In genomic region chr8:117446344-117446997, GRCm38 (mm10) we compare ENCODE assay signal across 14 mouse cellular contexts. TPM values are rescaled to one million over a fixed set of nuclear protein-coding genes. Genes with fewer than 3 reads are reported as not detected.
DNase-seq lines count a peak whose midpoint lies in the region; ATAC-seq lines count a peak whose summit lies in the region.
"Had no signal": no experiment of that assay in that cellular context is flagged by ENCODE, and none has a peak within 500 bp of the region (broad histone marks: within the 10 kb centered on the region; RNA-seq: fewer than 3 reads in every experiment).

No protein-coding gene starts in this region.

- H3K4me3 ChIP-seq in embryonic facial prominence, embryonic 12.5 days, result no peak overlapping the region
- no peak overlapping the region for H3K4me3 ChIP-seq in forebrain, embryonic 15.5 days
- no peak overlapping the region for H3K4me3 ChIP-seq in limb, embryonic 10.5 days
- no peak overlapping the region for H3K4me3 ChIP-seq in neural tube, embryonic 12.5 days
- H3K4me3 ChIP-seq: liver, embryonic 15.5 days had no signal

- H3K4me1 ChIP-seq in embryonic facial prominence, embryonic 12.5 days, result peaks cover 6% of the 10 kb centered on the region; the same call in 1 of the 2 replicates
- H3K4me1 ChIP-seq in forebrain, embryonic 15.5 days, result peaks cover 21% of the 10 kb centered on the region; the same call in 1 of the 2 replicates
- peaks cover 24% of the 10 kb centered on the region for H3K4me1 ChIP-seq in limb, embryonic 10.5 days
- H3K4me1 ChIP-seq in neural tube, embryonic 12.5 days, result peaks cover 34% of the 10 kb centered on the region

- no peak overlapping the region for H3K9ac ChIP-seq in embryonic facial prominence, embryonic 12.5 days
- no peak overlapping the region for H3K9ac ChIP-seq in forebrain, embryonic 15.5 days (replicated peaks)
- H3K9ac ChIP-seq in neural tube, embryonic 12.5 days, result no peak overlapping the region
- H3K9ac ChIP-seq: liver, embryonic 15.5 days had no signal

- intact Hi-C loops in left cerebral cortex, postnatal 4 days (cut with DNase I), result no loop called here

- H3K27me3 ChIP-seq in embryonic facial prominence, embryonic 12.5 days, result no peaks in the 10 kb centered on the region
- no peaks in the 10 kb centered on the region for H3K27me3 ChIP-seq in forebrain, embryonic 15.5 days
- H3K27me3 ChIP-seq in limb, embryonic 10.5 days (ENCODE audit: low read depth, poor library complexity, severe bottlenecking), result no peaks in the 10 kb centered on the region
- no peaks in the 10 kb centered on the region for H3K27me3 ChIP-seq in neural tube, embryonic 12.5 days (replicated peaks)
- H3K27me3 ChIP-seq: liver, embryonic 15.5 days; Patski had no signal

- no peaks in the 10 kb centered on the region for H3K9me3 ChIP-seq in embryonic facial prominence, embryonic 12.5 days
- no peaks in the 10 kb centered on the region for H3K9me3 ChIP-seq in forebrain, embryonic 15.5 days
- H3K9me3 ChIP-seq in limb, embryonic 10.5 days (replicated peaks), result no peaks in the 10 kb centered on the region
- H3K9me3 ChIP-seq in neural tube, embryonic 12.5 days, result no peaks in the 10 kb centered on the region
- H3K9me3 ChIP-seq: liver, embryonic 15.5 days had no signal

- ATAC-seq in embryonic facial prominence, embryonic 12.5 days (ENCODE audit: insufficient number of reproducible peaks, insufficient read depth, low FRiP score, low TSS enrichment), result no peak
- ATAC-seq in forebrain, embryonic 15.5 days (replicated peaks), result peak; percentile 33
- peak; percentile 77 for ATAC-seq in neural tube, embryonic 12.5 days (ENCODE audit: low FRiP score, low read depth)
- ATAC-seq: Patski had no signal

- peak overlapping the region; percentile 46; the same call in 1 of the 2 replicates for H3K27ac ChIP-seq in embryonic facial prominence, embryonic 12.5 days
- H3K27ac ChIP-seq in forebrain, embryonic 15.5 days (replicated peaks), result peak overlapping the region; percentile 47
- H3K27ac ChIP-seq in limb, embryonic 10.5 days, result peak overlapping the region; percentile 56
- peak overlapping the region; percentile 70 for H3K27ac ChIP-seq in neural tube, embryonic 12.5 days
- H3K27ac ChIP-seq: liver, embryonic 15.5 days; stomach, postnatal 0 days had no signal

- WGBS in embryonic facial prominence, embryonic 12.5 days, result 41% methylated on average over 15 of the region's 15 CpGs
- WGBS in forebrain, embryonic 15.5 days, result 32% methylated on average over 15 of the region's 15 CpGs
- 48% methylated on average over 15 of the region's 15 CpGs for WGBS in limb, embryonic 10.5 days
- 27% methylated on average over 15 of the region's 15 CpGs for WGBS in neural tube, embryonic 12.5 days

- H3K4me2 ChIP-seq in embryonic facial prominence, embryonic 12.5 days (replicated peaks), result no peak overlapping the region
- no peak overlapping the region for H3K4me2 ChIP-seq in forebrain, embryonic 15.5 days (replicated peaks)
- no peak overlapping the region for H3K4me2 ChIP-seq in neural tube, embryonic 12.5 days (replicated peaks)
- H3K4me2 ChIP-seq: liver, embryonic 15.5 days had no signal

- DNase-seq in limb, embryonic 10.5 days (ENCODE audit: low spot score), result no peak
- DNase-seq in left cerebral cortex, adult 8-10 months (ENCODE audit: low spot score in 2 of 2), result no peak
- DNase-seq in left cerebral cortex, postnatal 4 days, result no peak
- no peak for DNase-seq in ovary, adult 18-20 months (ENCODE audit: low spot score)
- DNase-seq in lung, adult 18-20 months, result no peak
- DNase-seq: adrenal gland, adult 2 months; heart, postnatal 4 days; kidney, postnatal 36 days had no signal

- H3K36me3 ChIP-seq in embryonic facial prominence, embryonic 12.5 days, result peaks cover 60% of the 10 kb centered on the region
- H3K36me3 ChIP-seq in forebrain, embryonic 15.5 days, result peaks cover 28% of the 10 kb centered on the region
- peaks cover 77% of the 10 kb centered on the region for H3K36me3 ChIP-seq in limb, embryonic 10.5 days
- peaks cover 56% of the 10 kb centered on the region for H3K36me3 ChIP-seq in neural tube, embryonic 12.5 days

RNA-seq across cellular contexts. Expression of gene Plcg2, which starts 51.6 kb away (rescaled TPM):
- 2.4 and 2.8 TPM in 2 replicates for polyA plus RNA-seq in embryonic facial prominence, embryonic 12.5 days (2016; fragmentation: Nextera tagmentation; extraction: Ambion mirVana)
- polyA plus RNA-seq in forebrain, embryonic 15.5 days (2015; fragmentation: Nextera tagmentation; extraction: Ambion mirVana), result 0.86 and 0.89 TPM in 2 replicates
- polyA plus RNA-seq in limb, embryonic 10.5 days (2016; fragmentation: Nextera tagmentation; extraction: Ambion mirVana), result 6.0 and 10.0 TPM in 2 replicates
- 2.1 and 2.2 TPM in 2 replicates for polyA plus RNA-seq in neural tube, embryonic 12.5 days (2016; fragmentation: Nextera tagmentation; extraction: Ambion mirVana)
- total RNA-seq in left cerebral cortex, adult 8-10 months (2022), result 1 to 10 TPM; 2.8 to 5.6 (median 4.7) TPM
- total RNA-seq in left cerebral cortex, postnatal 4 days (2021), result 1 to 10 TPM; 1.4 to 1.5 TPM
